Mouse (Mus musculus): ENCODE results near the gene Rilpl1. TPM values are rescaled to one million over a fixed set of nuclear protein-coding genes. Genes with fewer than 3 reads are reported as not detected.
"Not testable (repeated sequence)": the region's sequence is repeated elsewhere in the genome, so short reads cannot be mapped to it uniquely, and the experiment has no call there.

Rilpl1 gene
- polyA plus RNA-seq, 1 experiment from 2014 or later, result 4.6 TPM

- no peak for DNase-seq (ENCODE audit: low spot score)
Observed at GRCm38 (mm10) chr5:124493455-124493854, 37.7 kb downstream of the Rilpl1 start.

DNA sequence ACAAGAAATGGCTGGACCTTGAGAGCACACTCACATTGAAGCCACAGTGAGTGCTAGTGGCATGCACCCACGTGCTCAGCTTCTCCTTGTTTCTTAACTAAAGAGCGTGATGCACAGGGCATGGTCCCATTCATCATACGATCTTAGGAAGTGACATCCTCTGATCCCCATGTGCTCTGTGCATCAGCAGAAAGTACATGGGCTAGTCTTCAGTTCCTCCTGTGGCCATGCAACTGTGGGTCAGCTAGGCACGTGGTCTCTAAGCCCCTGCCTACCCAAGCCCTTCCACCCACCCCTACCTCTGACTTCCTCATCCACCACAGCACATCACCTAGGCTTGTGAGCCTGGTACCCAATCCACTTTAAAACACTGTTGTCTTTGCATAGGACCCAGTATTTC is 38.6 kb downstream of the Rilpl1 start:
- DNase-seq (ENCODE audit: low spot score), result no peak

GRCm38 (mm10) chr5:124491732-124492131 is 39.5 kb downstream of the Rilpl1 start:
- no peak for DNase-seq (ENCODE audit: low spot score)

GRCm38 (mm10) chr5:124488885-124489284 is 42.3 kb downstream of the Rilpl1 start:
- DNase-seq (ENCODE audit: low spot score), result no peak

DNA sequence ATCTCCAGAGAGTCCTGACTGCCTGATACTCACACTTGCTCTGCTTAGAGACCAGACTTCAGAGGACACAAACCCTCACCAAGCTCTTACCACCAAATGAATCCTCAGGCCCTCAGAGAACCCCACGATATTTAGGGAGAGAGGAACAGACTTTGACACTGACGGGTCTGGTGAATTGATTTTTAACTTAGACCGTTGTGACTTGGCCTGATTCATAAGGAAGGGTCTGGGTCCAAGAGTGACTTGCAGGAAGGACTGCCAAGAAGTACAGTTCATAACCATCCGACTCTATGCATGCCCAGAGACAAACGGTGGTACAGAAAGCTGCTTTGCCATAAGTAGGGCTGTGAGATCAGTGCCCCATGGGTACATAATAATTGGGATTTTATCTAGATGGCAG is 45.5 kb downstream of the Rilpl1 start:
- DNase-seq (ENCODE audit: low spot score), result no peak

DNA sequence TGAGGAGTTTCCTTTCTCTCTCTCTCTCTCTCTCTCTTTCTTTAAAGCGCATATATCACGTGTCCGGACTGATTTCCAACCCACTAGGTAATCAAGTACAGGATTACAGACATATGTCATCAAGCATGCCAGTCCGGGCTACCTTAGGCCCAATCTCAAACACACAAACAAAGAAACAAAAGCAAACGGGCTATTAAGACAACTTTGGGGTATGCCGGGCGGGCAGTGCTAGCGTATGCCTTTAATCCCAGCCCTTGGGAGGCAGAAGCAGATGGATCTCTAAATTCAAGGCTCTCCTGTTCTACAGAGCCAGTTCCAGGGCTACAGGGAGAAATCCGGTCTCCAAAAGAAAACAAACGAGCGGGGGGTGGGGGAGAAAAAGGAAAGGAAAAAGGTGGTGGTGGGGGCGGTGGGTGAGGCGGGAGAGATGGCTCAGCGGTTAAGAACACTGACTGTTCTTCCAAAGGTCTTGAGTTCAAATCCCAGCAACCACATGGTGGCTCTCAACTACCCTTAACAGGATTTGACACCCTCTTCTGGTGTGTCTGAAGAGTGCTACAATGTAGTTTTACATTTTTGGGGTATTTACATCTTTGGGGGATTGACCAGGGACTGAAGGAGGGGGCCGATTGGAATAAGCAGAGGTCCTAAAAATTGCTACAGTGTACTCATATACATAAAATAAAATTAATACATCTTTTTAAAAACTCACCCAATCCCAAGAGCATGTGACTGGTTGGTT is 47.4 kb downstream of the Rilpl1 start:
- no peak for DNase-seq (ENCODE audit: low spot score)

DNA sequence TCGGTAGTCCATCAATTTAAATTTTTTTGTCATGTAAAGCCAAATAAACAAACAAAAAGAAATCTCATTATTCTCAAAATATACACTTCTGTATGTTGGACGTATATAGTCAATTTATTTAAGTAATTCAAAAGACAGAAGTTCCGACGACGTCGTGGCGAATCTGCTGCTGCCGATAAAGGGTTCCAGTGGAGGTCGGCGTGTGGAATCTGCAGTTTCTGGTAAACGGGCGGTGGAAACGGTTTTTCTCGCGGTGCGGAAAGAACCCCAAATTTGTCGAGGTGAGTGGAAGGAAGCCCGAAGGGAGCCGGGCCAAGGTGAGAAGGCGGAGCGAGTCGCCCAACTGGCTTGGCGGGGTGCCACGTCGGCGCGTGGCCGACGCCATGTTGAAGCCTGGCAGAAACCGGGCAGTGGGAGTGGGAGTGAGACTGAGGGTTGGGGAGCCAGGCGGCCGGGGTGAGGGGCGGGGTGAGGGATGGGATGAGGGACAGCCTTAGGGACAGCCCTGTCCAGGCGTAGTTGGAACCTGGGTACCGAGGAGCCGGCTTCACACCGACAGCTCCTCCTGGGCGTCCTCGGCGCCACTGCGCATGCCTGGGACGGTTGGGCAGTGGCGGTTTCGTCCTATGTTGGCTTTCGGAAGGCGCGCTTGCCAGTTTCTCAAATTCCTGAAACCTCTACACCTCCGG is 48.1 kb downstream of the Rilpl1 start, which contains the start of gene Snrnp35:
Snrnp35 (plus strand) TSS at position 169 of the 689 bp plus-strand sequence.
- peak; percentile 92 for DNase-seq (ENCODE audit: low spot score)

GRCm38 (mm10) chr5:124482436-124482965 is 48.7 kb downstream of the Rilpl1 start:
- no peak for DNase-seq (ENCODE audit: low spot score)

GRCm38 (mm10) chr5:124481714-124482113 is 49.5 kb downstream of the Rilpl1 start:
- no peak for DNase-seq (ENCODE audit: low spot score)

DNA sequence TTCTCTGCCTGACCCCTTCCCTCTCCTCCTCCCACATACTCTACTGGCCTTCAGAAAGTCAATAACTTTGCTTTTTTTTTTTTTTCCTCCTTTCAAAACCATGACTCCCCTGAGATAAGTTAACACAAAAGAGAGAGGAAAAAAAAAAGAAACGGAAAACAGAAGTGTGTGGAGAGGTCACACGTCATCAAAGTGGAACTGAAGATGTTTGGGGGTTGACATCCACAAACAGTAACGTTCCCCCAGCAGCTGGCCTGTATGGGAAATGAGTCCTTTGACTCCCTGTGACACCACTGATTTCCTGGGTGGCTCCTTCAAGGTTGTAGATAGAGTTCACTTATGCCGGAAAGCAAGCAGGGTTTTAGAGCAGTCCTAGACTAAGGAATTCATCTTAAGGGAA is 51.1 kb downstream of the Rilpl1 start:
- peak; percentile 48 for DNase-seq (ENCODE audit: low spot score)

DNA sequence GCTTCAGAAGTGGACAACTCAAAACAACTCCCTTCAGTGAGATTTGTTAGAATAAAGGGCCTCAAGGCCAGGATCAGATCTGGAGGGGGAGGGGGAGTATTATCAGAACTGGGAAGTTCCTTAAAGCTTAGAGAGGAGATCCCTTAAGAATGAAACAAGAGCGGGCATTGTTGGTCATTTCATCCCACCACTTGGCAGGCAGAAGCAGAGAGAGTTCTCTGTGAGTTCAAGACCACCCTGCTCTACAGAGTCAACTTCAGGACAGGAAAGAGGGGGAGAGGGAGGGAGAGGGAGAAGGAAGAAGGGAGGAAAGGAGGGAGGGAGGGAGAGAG is 52.4 kb downstream of the Rilpl1 start:
- no peak for DNase-seq (ENCODE audit: low spot score)

DNA sequence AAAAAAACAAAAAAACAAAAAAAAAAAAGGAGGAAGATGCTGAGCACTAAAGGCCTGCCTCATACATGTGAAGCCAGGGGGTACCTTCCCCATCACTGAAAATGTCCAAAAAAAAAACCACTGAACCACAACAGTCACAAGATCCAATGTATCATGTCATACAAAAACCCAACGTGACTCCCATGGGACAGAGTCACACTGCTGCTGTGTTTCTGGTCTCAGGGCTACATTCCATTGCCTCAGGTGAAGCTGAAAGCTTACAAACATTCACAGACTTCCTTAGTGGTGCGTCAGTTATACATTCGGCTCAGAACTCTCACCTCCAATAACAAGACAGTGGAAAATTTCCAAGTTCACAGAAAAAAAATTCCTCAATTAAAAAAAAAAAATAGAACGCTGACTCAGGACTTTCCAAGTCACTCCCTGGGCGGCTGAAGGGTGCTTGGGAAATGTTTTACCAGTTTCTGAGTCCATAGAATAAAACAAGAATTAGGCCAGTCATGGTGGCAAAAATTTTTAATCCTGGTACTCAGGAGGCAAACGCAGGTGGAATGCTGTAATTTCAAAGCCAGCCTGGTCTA is 60.5 kb downstream of the Rilpl1 start:
- no peak for DNase-seq (ENCODE audit: low spot score)

DNA sequence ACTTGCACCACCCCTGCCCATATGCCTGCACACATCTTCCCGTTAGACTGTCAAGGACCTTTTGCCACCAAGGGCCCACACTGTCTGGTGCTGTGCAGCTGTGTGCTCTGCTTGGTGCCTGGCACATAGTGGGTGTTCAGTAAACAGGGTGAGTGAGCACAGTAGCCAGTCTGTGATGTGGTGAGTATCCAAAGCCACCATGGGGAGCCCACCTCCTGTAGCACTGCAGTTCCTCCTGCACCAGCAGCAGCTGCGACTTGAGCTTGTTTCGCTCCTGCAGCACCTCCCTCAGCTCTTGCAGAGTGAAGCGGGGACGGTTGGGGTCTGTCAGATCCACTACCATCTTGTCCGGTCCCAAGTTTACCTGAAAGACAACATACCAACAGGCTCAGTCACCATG is 61.7 kb downstream of the Rilpl1 start:
- DNase-seq (ENCODE audit: low spot score), result no peak

DNA sequence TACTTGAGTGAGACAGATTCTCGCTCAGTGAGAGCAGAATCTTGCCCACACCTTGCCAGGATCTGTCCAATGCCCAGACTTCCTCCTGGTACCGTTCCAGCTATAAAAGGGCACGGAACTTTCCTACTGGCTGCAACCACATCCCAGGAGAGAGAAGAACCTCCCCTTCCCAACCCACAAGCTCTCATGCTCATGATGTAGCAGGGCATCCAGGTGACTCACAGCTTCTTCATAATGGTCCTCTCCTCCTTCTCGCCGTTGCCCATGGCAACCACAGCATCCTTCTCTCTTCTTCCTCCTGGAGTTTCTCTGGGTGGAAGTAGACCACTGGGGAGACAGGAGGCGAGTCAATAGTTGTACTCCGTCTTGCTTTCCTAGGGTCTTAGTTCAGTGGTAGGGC is 62.8 kb downstream of the Rilpl1 start:
- DNase-seq (ENCODE audit: low spot score), result no peak

DNA sequence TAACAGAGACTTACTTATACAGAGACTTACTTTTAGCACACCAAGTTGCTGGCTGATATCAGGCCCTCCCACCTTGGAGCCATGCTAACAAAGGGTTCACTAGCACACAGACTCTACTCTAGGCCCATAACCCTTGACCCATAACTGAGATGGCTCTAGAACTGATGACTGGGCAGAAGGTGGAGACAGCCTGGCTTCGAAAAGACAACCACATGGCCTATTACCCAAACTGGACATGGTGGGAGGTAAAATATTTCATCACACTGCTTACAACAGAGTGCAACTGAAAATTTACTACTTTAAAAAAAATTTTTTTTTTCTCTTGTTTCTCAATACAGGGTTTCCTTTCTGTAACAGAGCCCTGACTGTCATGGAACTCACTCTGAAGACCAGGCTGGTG is 63.4 kb downstream of the Rilpl1 start:
- no peak for DNase-seq (ENCODE audit: low spot score)

GRCm38 (mm10) chr5:124464905-124465304 is 66.3 kb downstream of the Rilpl1 start:
- no peak for DNase-seq (ENCODE audit: low spot score)

DNA sequence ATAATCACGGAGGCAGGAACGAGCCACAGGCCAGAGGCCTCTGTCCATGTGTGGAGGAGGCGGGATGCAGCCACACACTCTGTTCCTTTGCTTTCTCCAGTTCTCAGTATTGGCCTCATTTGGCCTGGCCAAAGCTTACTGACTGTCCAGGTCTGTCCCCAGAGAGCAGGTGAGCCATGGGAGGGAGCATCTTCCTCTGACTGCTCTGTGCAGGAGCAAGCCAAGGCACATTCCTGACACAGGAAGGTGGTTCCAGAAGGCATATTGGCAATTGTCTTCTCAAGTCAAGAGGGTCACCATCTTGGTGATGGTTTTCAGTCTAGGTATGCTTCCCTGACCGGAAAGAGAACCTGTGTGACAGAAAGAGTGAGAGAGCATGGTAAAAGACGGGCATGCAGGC is 67.7 kb downstream of the Rilpl1 start:
- DNase-seq (ENCODE audit: low spot score), result no peak

DNA sequence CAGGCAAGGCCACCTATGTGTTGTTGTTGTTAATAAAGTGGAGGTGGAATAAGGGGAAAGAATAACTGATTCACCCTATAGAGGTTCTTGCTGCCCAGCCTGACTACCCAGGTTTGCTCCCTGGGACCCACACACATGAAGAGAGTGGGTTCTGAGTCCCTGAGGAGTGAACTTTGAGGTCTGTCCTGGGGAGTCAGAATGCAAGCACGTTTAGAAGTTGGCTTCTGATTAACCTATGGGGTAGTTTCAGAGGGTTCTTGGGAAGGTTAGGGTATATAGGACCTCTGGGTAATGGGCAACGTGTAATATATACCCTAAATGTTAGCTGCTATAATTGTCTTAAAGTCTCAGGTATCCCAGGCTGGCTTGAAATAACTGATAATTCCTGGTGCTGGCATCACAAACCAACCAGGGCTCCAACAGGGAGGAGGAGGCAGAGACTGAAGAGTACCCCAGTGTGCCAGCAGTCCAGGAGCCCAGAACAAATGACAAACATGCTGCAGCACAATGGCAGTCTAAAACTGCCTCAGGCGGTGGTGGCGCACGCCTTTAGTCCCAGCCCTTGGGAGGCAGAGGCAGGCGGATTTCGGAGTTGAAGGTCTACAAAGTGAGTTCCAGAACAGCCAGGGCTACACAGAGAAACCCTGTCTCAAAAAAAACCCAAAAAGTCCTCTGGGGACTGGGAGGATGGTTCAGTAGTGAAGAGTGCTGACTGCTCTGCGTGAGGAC is 68.7 kb downstream of the Rilpl1 start:
- DNase-seq (ENCODE audit: low spot score), result no peak

- DNase-seq (ENCODE audit: low spot score), result not testable (repeated sequence)
Observed at GRCm38 (mm10) chr5:124460922-124461321, 70.3 kb downstream of the Rilpl1 start.

DNA sequence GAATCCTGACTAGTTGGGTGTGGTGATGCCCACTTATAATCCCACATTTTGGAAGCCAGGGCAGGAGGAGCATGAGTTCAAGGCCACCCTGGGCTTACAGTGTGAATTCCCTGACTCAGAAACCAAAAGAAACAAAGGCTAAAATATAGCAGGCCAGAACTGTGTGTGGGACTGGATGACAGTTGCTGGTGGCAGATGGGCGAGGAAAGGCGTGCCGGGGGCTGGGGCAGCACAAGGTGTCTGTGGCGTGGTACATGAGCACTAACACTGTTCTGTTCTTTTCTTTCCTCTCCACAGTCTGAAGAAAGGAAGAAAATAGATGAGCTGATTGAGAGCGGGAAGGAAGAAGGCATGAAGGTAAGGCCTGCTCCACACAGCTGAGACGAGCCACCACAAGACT is 74.4 kb downstream of the Rilpl1 start:
- no peak for DNase-seq (ENCODE audit: low spot score)

- DNase-seq (ENCODE audit: low spot score), result no peak
Observed at GRCm38 (mm10) chr5:124454082-124454419, 77.1 kb downstream of the Rilpl1 start.
